ENCODE assay signal across 24 mouse cellular contexts in genomic region chr6:143116779-143117178, GRCm38 (mm10).
"Had no signal": no experiment of that assay in that cellular context is flagged by ENCODE, and none has a peak within 500 bp of the region (broad histone marks: within the 10 kb centered on the region; RNA-seq: fewer than 3 reads in every experiment).

No protein-coding gene starts in this region.

- H3K9ac ChIP-seq: heart, embryonic 12.5 days; hindbrain, embryonic 12.5 days; hindbrain, embryonic 14.5 days; intestine, embryonic 15.5 days; limb, embryonic 12.5 days had no signal

- H3K36me3 ChIP-seq: heart, embryonic 10.5 days; heart, embryonic 12.5 days; hindbrain, embryonic 10.5 days; hindbrain, embryonic 12.5 days; intestine, embryonic 15.5 days; limb, embryonic 10.5 days; limb, embryonic 12.5 days had no signal

- H3K4me3 ChIP-seq: heart, embryonic 10.5 days; heart, embryonic 12.5 days; hindbrain, embryonic 10.5 days; hindbrain, embryonic 12.5 days; intestine, embryonic 15.5 days; layer of hippocampus, adult 2 months; left cerebral cortex, adult 2 months; limb, embryonic 10.5 days; limb, embryonic 12.5 days had no signal

- H3K27ac ChIP-seq: heart, embryonic 10.5 days; hindbrain, embryonic 10.5 days; hindbrain, embryonic 12.5 days; hindbrain, embryonic 14.5 days; intestine, embryonic 15.5 days; layer of hippocampus, adult 2 months; left cerebral cortex, adult 2 months; limb, embryonic 10.5 days; limb, embryonic 12.5 days had no signal

- H3K4me1 ChIP-seq: hindbrain, embryonic 12.5 days had no signal

- DNase-seq: gastrocnemius, postnatal 14 days; gastrocnemius, postnatal 36 days; heart, adult 18-20 months; heart, postnatal 10 days; heart, postnatal 4 days; kidney, adult 18-20 months; kidney, adult 8-10 months; kidney, postnatal 10 days; kidney, postnatal 25 days; kidney, postnatal 4 days; liver had no signal

- H3K27me3 ChIP-seq: heart, embryonic 12.5 days; hindbrain, embryonic 12.5 days; intestine, embryonic 15.5 days; limb, embryonic 12.5 days had no signal

- H3K9me3 ChIP-seq: heart, embryonic 10.5 days; intestine, embryonic 15.5 days; limb, embryonic 10.5 days had no signal

- ATAC-seq: hindbrain, embryonic 16.5 days; inflammation-experienced regulatory T-cells, adult 6 months; intestine, embryonic 15.5 days; intestine, postnatal 0 days had no signal
